Mouse (Mus musculus): ENCODE data around the gene BC025446. TPM values are rescaled to one million over a fixed set of nuclear protein-coding genes. Genes with fewer than 3 reads are reported as not detected.

The BC025446 gene
- polyA plus RNA-seq (2015; fragmentation: Nextera tagmentation; extraction: Ambion mirVana): not detected in 2 replicates

GRCm38 (mm10) chr15:75215778-75216691, at the start of gene BC025446:
BC025446 (plus strand) TSS chr15:75216376.

GRCm38 (mm10) chr15:75268121-75268520, 51.9 kb downstream of the BC025446 start, which contains the start of gene Ly6f:
Ly6f (plus strand) TSS chr15:75268421.

Other genes with a start within 250 kb of the BC025446 start
- gene Ly6i, start 232.9 kb upstream of the BC025446 start, polyA plus RNA-seq (2015; fragmentation: Nextera tagmentation; extraction: Ambion mirVana): not detected in 2 replicates
- 22.9 and 41.3 TPM in 2 replicates for gene Ly6a, start 218.3 kb upstream of the BC025446 start, polyA plus RNA-seq (2015; fragmentation: Nextera tagmentation; extraction: Ambion mirVana)
- 42.2 and 61.0 TPM in 2 replicates for gene Ly6c1, start 167.5 kb upstream of the BC025446 start, polyA plus RNA-seq (2015; fragmentation: Nextera tagmentation; extraction: Ambion mirVana)
- gene Ly6c2, start 104.4 kb upstream of the BC025446 start, polyA plus RNA-seq (2015; fragmentation: Nextera tagmentation; extraction: Ambion mirVana): 0.43 and 0.76 TPM in 2 replicates
- not detected in 2 replicates for gene Ly6g, start 61.1 kb upstream of the BC025446 start, polyA plus RNA-seq (2015; fragmentation: Nextera tagmentation; extraction: Ambion mirVana)
- gene Ly6f, start 52.0 kb downstream of the BC025446 start, polyA plus RNA-seq (2015; fragmentation: Nextera tagmentation; extraction: Ambion mirVana): not detected in 2 replicates

All from neural tube, postnatal 0 days (tissue).